ENCODE assay signal across 15 mouse cellular contexts in the genomic region with DNA sequence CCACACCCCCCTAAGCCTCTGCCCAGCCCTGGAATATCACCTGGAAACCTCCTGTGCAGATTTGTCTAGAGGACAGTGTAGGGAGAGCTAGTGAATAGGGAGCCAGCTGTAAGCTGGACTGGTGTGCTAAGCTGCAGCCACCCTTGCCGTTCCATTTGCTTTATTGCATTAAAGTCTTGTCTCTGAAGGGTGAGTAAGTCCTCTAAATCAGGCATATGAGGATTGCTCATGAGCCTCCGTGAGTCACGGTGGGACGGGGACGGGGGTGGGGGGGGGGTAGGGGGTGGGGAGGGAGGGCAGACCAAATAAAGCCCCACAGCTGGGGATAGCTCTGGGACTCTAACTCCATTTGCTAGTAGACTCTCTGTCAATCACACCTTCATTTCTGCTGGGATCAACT.
"Had no signal": no experiment of that assay in that cellular context is flagged by ENCODE, and none has a peak within 500 bp of the region (broad histone marks: within the 10 kb centered on the region; RNA-seq: fewer than 3 reads in every experiment).

No protein-coding gene starts in this region.

- ATAC-seq: liver, embryonic 12.5 days; midbrain, embryonic 16.5 days had no signal

- DNase-seq: kidney, postnatal 36 days; layer of hippocampus, adult 9-11 months; layer of hippocampus, postnatal 36 days; lung, embryonic 14.5 days; lung, postnatal 10 days; lung, postnatal 4 days; right cerebral cortex, adult 18-20 months; thymus, postnatal 4 days had no signal

- H3K4me3 ChIP-seq: limb, embryonic 15.5 days; liver, embryonic 12.5 days; midbrain, embryonic 12.5 days; neural tube, embryonic 12.5 days had no signal

- H3K4me1 ChIP-seq: limb, embryonic 15.5 days had no signal

- H3K27ac ChIP-seq: kidney, postnatal 0 days; limb, embryonic 15.5 days; liver, embryonic 12.5 days; midbrain, embryonic 12.5 days; neural tube, embryonic 12.5 days; stomach, postnatal 0 days had no signal
